Mouse (Mus musculus) heart, embryonic 12.5 days (tissue): Measurements from ENCODE around the gene Fam171a2. TPM values are rescaled to one million over a fixed set of nuclear protein-coding genes. Genes with fewer than 3 reads are reported as not detected.
A peak's percentile ranks its signal among the peaks of the same experiment; 100 is the strongest.

Experiments
- ATAC-seq: fragments of 200-750 bp; cut with Nextera tagmentation; 2 replicates; pipeline ENCODE4 v1.8.0; 2017; ENCODE audit warnings: moderate TSS enrichment, moderate library complexity; ENCODE audit not compliant: insufficient number of reproducible peaks, low FRiP score
- H3K27ac ChIP-seq: fragments of 300-500 bp; sonication (generic); 2 replicates; pipeline ENCODE4 v1.5.1; 2016; ENCODE audit warnings: mild to moderate bottlenecking, moderate library complexity; ENCODE audit not compliant: poor library complexity, severe bottlenecking
- H3K27me3 ChIP-seq: fragments of 300-500 bp; sonication (generic); replicated peaks from 2 replicates; pipeline ENCODE4 v1.6.1; 2016; ENCODE audit warnings: mild to moderate bottlenecking, moderate library complexity
- H3K36me3 ChIP-seq: fragments of 300-500 bp; sonication (generic); 2 replicates; pipeline ENCODE4 v1.6.1; 2016; ENCODE audit warnings: mild to moderate bottlenecking, moderate library complexity
- H3K4me1 ChIP-seq: fragments of 300-500 bp; sonication (generic); replicated peaks from 2 replicates; pipeline ENCODE4 v1.6.1; 2016; ENCODE audit warnings: mild to moderate bottlenecking
- H3K4me2 ChIP-seq: fragments of 300-500 bp; sonication (generic); 2 replicates; pipeline ENCODE4 v1.6.1; 2016; ENCODE audit warnings: mild to moderate bottlenecking, moderate library complexity
- H3K4me3 ChIP-seq: fragments of 300-500 bp; sonication (generic); 2 replicates; pipeline ENCODE4 v1.5.1; 2016; ENCODE audit warnings: mild to moderate bottlenecking
- H3K9ac ChIP-seq: fragments of 300-500 bp; sonication (generic); 2 replicates; pipeline ENCODE4 v1.6.1; 2016; ENCODE audit warnings: mild to moderate bottlenecking, moderate library complexity
- H3K9me3 ChIP-seq: fragments of 300-500 bp; sonication (generic); replicated peaks from 2 replicates; pipeline ENCODE4 v1.6.1; 2016; ENCODE audit warnings: mild to moderate bottlenecking, moderate library complexity
- WGBS: fragments of 180-500 bp; shearing (Covaris S2); methylation state at CpG from one replicate; pipeline ENCODE4 v1.1.7; 2016; 5-methylcytosine and 5-hydroxymethylcytosine counted together
- polyA plus RNA-seq: library from polyadenylated mRNA; unstranded; fragments of >200 nt; fragmentation: Nextera tagmentation; extraction: Ambion mirVana; gene quantifications from 2 replicates; pipeline ENCODE4 v1.2.1, GENCODE M21; 2016

The Fam171a2 gene
- polyA plus RNA-seq, 1 experiment from 2014 or later, result 4.5 TPM

DNA sequence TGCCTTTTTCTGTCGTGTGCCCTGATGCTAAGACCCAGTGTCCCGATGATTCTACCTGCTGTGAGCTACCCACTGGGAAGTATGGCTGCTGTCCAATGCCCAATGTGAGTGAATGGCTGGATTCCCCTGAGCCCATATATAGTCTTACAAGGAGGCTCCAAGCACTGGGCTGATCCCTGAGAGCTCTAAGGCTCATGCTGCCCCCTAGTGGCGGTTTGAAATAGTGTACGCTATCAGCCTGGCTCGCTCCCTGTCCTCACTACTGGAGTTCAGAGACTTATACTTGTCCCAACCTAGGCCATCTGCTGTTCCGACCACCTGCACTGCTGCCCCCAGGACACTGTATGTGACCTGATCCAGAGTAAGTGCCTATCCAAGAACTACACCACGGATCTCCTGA lies 13.1 kb downstream of the Fam171a2 start:
- H3K36me3 ChIP-seq, result peaks cover 44% of the 10 kb centered on the region
- no peak overlapping the region for H3K4me2 ChIP-seq
- peaks cover 36% of the 10 kb centered on the region for H3K4me1 ChIP-seq
- ATAC-seq, result no peak
- WGBS, result 13% methylated on average over 7 of the region's 7 CpGs
- no peak overlapping the region for H3K27ac ChIP-seq
- H3K9ac ChIP-seq, result no peak overlapping the region
- no peaks in the 10 kb centered on the region for H3K9me3 ChIP-seq
- H3K27me3 ChIP-seq, result peaks cover 3% of the 10 kb centered on the region; the same call in 1 of the 2 replicates
- H3K4me3 ChIP-seq, result no peak overlapping the region

DNA sequence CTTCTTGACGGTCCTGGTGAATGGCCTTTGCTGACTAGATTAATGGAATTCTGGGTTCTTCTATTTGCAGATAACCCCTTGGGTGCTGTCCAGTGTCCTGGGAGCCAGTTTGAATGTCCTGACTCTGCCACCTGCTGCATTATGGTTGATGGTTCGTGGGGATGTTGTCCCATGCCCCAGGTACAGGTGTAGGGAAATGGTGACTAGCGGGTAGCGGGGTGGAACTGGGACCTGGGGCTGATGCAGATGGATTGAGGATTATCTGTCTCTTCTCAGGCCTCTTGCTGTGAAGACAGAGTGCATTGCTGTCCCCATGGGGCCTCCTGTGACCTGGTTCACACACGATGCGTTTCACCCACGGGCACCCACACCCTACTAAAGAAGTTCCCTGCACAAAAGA lies 13.6 kb downstream of the Fam171a2 start:
- H3K36me3 ChIP-seq, result peaks cover 38% of the 10 kb centered on the region
- no peak overlapping the region for H3K4me2 ChIP-seq
- H3K4me1 ChIP-seq, result peaks cover 39% of the 10 kb centered on the region
- no peak for ATAC-seq
- H3K9me3 ChIP-seq, result no peaks in the 10 kb centered on the region
- WGBS, result 85% methylated on average over 7 of the region's 7 CpGs
- H3K27me3 ChIP-seq, result no peaks in the 10 kb centered on the region
- H3K27ac ChIP-seq, result no peak overlapping the region
- H3K9ac ChIP-seq, result no peak overlapping the region
- H3K4me3 ChIP-seq, result no peak overlapping the region

DNA sequence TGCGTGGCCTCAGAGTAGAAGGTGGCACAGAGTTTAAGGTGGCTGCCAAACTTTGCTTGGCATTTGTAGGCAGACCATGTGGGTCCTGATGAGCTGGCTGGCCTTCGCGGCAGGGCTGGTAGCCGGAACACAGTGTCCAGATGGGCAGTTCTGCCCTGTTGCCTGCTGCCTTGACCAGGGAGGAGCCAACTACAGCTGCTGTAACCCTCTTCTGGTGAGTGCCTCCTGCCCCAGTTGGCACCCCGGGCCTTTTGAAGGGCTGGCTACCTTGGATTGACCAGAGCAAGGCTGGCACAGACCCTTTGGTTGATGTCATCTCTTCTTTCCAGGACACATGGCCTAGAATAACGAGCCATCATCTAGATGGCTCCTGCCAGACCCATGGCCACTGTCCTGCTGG lies 14.6 kb downstream of the Fam171a2 start:
- H3K9me3 ChIP-seq, result no peaks in the 10 kb centered on the region
- peaks cover 34% of the 10 kb centered on the region for H3K36me3 ChIP-seq
- H3K9ac ChIP-seq, result no peak overlapping the region
- peaks cover 36% of the 10 kb centered on the region for H3K4me1 ChIP-seq
- no peak overlapping the region for H3K27ac ChIP-seq
- no peaks in the 10 kb centered on the region for H3K27me3 ChIP-seq
- H3K4me3 ChIP-seq, result no peak overlapping the region
- 85% methylated on average over 6 of the region's 6 CpGs for WGBS
- H3K4me2 ChIP-seq, result no peak overlapping the region
- ATAC-seq, result no peak

DNA sequence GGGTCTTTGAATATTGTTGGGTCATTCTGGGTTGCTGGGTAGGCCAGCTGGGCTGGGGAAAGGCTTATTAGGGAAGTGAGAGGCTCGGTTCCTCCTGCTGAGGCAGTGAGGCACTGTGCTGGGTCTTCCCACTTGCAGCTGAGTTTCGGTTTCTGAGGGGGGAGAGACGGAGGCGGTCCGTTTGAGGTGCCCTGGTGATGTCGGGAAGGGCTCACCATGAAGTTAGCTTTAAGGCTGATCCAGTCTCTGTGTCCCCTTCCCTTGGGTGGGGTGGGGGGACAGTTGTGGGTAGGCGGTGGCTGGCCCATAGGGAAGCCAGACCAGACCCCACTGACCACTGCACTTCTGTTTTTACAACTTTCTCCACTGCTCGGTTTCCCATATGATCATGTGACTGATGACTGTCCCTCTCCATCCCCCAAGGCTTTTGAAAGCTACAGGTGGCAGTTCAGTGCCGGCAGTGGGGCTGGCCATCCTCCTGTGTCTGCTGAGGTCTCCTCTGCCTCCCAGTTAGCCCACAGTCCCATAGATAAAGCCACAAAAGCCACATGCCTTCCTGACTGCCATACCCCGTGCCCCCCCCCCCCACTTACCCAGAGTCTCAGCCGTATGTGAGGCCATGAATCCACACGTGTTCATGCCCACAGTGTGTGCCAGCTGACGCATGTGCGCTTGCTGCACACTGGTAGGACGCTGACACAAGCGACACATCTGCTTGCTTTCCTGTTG lies 15.2 kb downstream of the Fam171a2 start:
- 62% methylated on average over 16 of the region's 16 CpGs for WGBS
- no peaks in the 10 kb centered on the region for H3K9me3 ChIP-seq
- peaks cover 31% of the 10 kb centered on the region for H3K4me1 ChIP-seq
- H3K9ac ChIP-seq, result peak overlapping the region; percentile 56; the same call in 1 of the 2 replicates
- ATAC-seq, result no peak
- no peak overlapping the region; the same call in 1 of the 2 replicates for H3K4me3 ChIP-seq
- H3K27me3 ChIP-seq, result no peaks in the 10 kb centered on the region
- 0 out of 2 replicates have a peak overlapping the region, but pooled peaks have one; percentile 2 for H3K4me2 ChIP-seq
- H3K36me3 ChIP-seq, result peaks cover 34% of the 10 kb centered on the region
- no peak overlapping the region for H3K27ac ChIP-seq

DNA sequence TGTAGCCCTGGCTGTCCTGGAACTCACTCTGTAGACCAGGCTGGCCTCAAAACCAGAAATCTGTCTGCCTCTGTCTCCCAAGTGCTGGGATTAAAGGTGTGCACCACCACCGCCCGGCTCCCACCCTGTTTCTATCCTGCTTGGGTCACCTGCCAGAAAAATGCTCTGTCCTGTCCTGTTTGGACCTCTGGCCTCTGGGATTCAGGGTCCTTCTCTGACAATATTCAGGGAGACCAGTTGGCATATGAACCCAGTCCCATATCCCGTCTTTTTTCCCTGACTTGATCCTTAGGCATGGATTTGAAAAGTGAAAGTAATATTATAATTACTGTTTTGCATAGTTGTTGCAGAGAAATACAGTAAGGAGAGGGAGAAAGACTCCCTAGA lies 15.8 kb downstream of the Fam171a2 start:
- Histone ChIP-seq H3K9me3 (no peaks in the 10 kb centered on the region), H3K27ac (no peak overlapping the region), H3K4me1 (peaks cover 26% of the 10 kb centered on the region), H3K4me2 (no peak overlapping the region), H3K36me3 (peaks cover 34% of the 10 kb centered on the region), H3K4me3 (no peak overlapping the region), H3K9ac (peak overlapping the region; percentile 56; the same call in 1 of the 2 replicates), H3K27me3 (no peaks in the 10 kb centered on the region)
- whole genome bisulfite sequencing, result 76% methylated on average over 3 of the region's 3 CpGs
- ATAC-seq, result no peak

DNA sequence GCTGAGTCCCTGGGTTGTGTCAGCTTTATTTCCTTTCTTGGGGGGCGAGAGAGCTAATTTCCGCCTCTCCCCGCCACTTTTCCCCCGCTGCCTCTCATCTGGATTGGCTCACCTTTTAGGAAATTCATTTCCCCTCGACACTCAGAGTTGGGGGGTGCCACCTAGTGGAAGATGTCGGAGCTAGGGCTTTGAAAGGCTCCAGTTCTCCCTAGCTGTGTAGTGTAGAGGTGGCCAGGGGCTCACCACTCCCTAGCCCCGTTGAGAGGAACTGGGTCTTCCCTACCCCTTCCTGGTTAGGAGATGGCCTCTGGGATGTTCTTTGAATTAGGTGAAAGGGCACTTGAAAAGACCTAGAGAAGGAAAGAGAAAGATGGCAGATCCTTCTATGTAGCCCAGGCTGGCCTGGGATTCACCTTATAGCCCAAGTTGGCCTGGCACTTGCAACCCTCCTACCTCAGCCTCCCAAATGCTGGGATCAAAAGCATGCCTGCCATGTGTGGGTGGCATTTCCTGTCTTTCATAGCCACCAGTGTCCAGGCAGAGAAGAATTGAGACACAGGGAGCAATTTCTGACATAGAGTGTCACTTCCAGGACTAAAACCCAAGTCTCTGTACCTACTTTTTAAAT lies 16.4 kb downstream of the Fam171a2 start:
- H3K4me1 ChIP-seq, result peaks cover 26% of the 10 kb centered on the region
- no peaks in the 10 kb centered on the region for H3K27me3 ChIP-seq
- no peaks in the 10 kb centered on the region for H3K9me3 ChIP-seq
- ATAC-seq, result peak; percentile 41; the same call in 1 of the 2 replicates
- WGBS, result under 1% methylated on average over 7 of the region's 7 CpGs
- peak overlapping the region; percentile 84 for H3K4me2 ChIP-seq
- peak overlapping the region; percentile 83 for H3K27ac ChIP-seq
- peak overlapping the region; percentile 71 for H3K9ac ChIP-seq
- peaks cover 29% of the 10 kb centered on the region for H3K36me3 ChIP-seq
- H3K4me3 ChIP-seq, result peak overlapping the region; percentile 72

DNA sequence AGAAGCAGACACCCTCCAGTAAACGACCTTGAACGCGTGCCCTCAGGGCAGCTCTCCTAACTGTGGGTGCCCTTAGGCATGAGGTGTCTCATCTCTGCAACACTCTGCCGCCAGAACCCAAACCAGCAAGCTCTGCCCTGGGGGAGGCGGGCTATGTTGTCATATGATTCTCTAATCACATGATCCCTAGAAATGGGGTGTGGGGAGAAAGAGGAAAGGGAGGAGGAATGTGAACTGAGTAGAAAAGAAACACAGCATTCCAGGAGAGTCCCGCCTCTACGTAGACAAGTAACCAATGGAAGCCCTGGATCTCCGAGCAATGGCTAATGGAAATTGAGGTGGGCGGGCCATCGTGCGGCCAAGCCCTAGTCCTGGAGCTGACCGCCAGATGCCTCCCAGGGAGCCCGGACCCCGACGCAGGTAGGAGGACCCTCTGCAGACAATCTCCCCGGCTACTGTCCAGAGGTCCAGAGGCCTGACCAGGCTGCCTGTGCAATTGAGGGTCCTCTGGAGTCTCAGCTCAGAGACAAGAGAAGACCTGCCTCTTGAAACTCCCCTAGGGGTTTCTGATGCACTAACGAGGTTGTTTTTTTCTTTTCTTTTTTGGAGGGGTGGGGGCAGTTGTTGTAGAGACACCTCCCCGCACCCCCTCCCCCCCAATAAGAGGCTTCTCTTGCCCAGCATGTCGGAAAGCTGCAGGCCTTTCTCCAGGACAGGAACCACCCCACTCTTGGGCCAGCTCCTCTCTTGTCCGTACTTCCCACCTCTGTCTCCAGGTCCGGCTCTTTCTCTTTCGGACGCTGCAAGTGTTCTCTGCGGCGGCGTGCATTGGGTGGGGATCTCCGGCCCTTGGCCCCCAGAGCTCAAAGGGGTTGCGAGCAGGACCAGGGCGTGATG lies 17.1 kb downstream of the Fam171a2 start, which contains the start of gene Grn:
Grn (plus strand) TSS at position 195 of the 897 bp plus-strand sequence.
- Histone ChIP-seq H3K4me1 (peaks cover 26% of the 10 kb centered on the region), H3K27ac (peak within 1 kb of the TSS; percentile 83), H3K4me3 (peak within 1 kb of the TSS; percentile 72), H3K9ac (peak within 1 kb of the TSS; percentile 71), H3K4me2 (peak within 1 kb of the TSS; percentile 84), H3K27me3 (no peaks in the 10 kb centered on the region), H3K36me3 (peaks cover 22% of the 10 kb centered on the region), H3K9me3 (no peaks in the 10 kb centered on the region)
- under 1% methylated on average over 28 of the region's 29 CpGs for WGBS
- peak; percentile 93 for ATAC-seq

DNA sequence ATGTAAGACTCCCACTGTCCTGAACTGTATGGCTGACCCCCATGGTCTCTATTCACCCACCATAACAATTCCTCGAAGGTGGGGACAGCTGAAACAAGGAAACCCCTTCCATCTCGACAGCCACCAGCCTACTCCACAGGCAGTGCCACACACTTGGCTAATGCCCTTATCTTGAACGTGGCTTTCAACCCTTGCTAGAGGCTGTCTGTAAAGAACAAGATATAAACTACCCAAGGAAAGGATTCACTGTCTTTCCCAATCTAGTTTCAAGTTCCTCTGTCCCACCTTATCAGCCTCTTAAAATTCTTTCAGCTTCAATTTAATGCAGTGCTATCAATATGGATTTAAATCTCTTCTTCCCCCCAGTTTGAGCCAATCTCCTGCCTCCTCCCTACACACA lies 17.9 kb downstream of the Fam171a2 start:
- peak overlapping the region; percentile 72 for H3K4me3 ChIP-seq
- H3K36me3 ChIP-seq, result peaks cover 13% of the 10 kb centered on the region; the same call in 1 of the 2 replicates
- ATAC-seq, result no peak
- H3K9ac ChIP-seq, result peak overlapping the region; percentile 71
- H3K27ac ChIP-seq, result peak overlapping the region; percentile 13
- no peaks in the 10 kb centered on the region for H3K27me3 ChIP-seq
- H3K4me1 ChIP-seq, result peaks cover 26% of the 10 kb centered on the region
- 29% methylated on average over 3 of the region's 3 CpGs for WGBS
- H3K9me3 ChIP-seq, result no peaks in the 10 kb centered on the region
- peak overlapping the region; percentile 84 for H3K4me2 ChIP-seq

DNA sequence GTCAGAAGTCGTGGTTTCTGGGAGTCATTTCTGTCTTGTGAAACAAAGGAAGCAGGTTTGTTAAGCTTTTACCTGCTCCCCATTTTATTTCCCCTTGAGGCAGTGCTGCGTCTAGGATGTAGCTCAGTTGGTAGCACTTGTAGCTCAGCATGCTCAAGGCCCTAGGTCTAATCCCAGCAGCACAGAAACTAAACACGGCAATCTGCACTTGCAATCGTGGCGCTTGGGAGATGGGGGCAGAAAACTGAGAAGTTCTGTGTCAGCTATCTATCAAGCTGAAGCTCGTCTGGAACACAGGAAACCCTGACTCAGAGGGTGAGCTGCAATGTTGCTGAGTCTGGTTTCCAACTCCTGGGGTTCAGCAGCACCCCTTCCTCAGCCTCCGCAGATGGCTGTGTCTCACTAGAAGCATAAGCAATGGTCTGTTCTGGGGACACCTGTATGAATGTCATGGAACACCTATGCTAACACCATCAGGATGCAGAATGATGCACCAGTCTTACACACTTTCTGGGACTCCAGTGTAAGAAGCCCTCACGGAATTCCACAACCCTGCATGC lies 18.4 kb downstream of the Fam171a2 start:
- Histone ChIP-seq H3K9ac (peak overlapping the region; percentile 47; the same call in 1 of the 2 replicates), H3K4me1 (peaks cover 26% of the 10 kb centered on the region), H3K4me3 (peak overlapping the region; percentile 72; the same call in 1 of the 2 replicates), H3K4me2 (peak overlapping the region; percentile 84), H3K27me3 (no peaks in the 10 kb centered on the region), H3K9me3 (no peaks in the 10 kb centered on the region), H3K36me3 (0 out of 2 replicates have a peak, but pooled peaks cover 10% of the 10 kb centered on the region), H3K27ac (no peak overlapping the region)
- 57% methylated on average over 8 of the region's 8 CpGs for WGBS
- no peak for ATAC-seq

DNA sequence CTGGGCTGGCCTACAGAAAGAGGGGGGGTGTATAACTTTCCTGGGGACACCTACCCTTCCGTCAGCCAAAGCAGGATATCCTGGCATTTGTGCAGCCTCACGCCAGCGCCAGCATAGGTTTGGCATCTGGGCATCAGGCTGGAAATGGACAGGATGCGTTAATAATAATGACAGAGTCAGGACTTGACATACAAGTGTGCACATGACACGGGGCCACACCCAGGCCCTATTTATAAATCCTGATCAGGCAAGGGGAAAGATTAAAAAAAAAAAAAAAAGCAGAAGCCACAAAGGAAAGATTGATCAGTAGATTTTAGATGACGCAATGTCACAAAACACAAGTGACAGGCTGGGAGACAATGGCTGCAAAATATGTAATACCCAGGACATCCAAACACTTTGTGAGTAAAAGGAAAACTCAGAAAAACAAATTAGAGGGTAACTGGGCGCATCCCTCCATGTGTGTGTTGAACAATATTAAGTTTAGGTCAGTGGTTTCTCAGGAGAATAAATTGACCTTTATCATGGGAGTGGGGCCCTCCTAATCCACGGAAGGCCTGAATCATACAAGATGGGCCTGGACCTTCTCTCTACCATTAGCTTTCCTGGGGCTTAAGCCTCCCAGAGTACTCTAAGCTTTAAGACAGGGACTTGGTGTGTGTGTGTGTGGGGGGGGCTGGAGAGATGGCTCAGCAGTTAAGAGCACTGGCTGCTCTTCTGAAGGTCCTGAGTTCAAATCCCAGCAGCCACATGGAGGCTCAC lies 21.7 kb downstream of the Fam171a2 start:
- Histone ChIP-seq H3K27me3 (no peaks in the 10 kb centered on the region), H3K9me3 (no peaks in the 10 kb centered on the region), H3K4me3 (no peak overlapping the region), H3K4me2 (no peak overlapping the region), H3K27ac (no peak overlapping the region), H3K4me1 (peaks cover 8% of the 10 kb centered on the region), H3K36me3 (no peaks in the 10 kb centered on the region), H3K9ac (no peak overlapping the region)
- ATAC-seq, result no peak
- 70% methylated on average over 8 of the region's 8 CpGs for WGBS
